Mouse (Mus musculus) T-cell, adult 66 days (primary cell): ENCODE results near the gene Prrg4. TPM values are rescaled to one million over a fixed set of nuclear protein-coding genes. Genes with fewer than 3 reads are reported as not detected.

ENCODE experiments used
- total RNA-seq, 2 experiments: library from RNA; stranded (reverse); gene quantifications; 3 replicates in 1 of 2; 4 replicates in 1 of 2; pipeline ENCODE4 v1.2.4; 2023

Prrg4 gene
- 1 to 10 TPM; 3.8 to 4.3 TPM for total RNA-seq

GRCm38 (mm10) chr2:104849276-104849990 is at the start of gene Prrg4:
Gene Prrg4 (minus strand): TSS chr2:104849876.

GRCm38 (mm10) chr2:104867282-104867855 is 17.7 kb upstream of the Prrg4 start, which contains the start of gene Ccdc73:
Gene Ccdc73 (plus strand): TSS chr2:104867805.

GRCm38 (mm10) chr2:104816371-104816827 is 33.3 kb downstream of the Prrg4 start, which contains the start of gene Qser1:
Gene Qser1 (minus strand): TSS chr2:104816760.

Other genes with a start within 250 kb of the Prrg4 start
- gene Tcp11l1, start 137.7 kb downstream of the Prrg4 start, total RNA-seq = 1 to 10 TPM; 1.2 to 1.7 TPM
- gene Pin1rt1, start 133.5 kb downstream of the Prrg4 start, total RNA-seq = not detected
- gene Depdc7, start 107.0 kb downstream of the Prrg4 start, total RNA-seq = not detected
- gene Qser1, start 33.1 kb downstream of the Prrg4 start, total RNA-seq = 10 to 100 TPM in 1 of 2 experiments, 1 to 10 TPM in 1; 9.5 to 11.0 TPM
- 1 to 10 TPM in 1 of 2 experiments, not detected in 1; 3.3 TPM for gene Ccdc73, start 17.9 kb upstream of the Prrg4 start, total RNA-seq
- 100 to 1,000 TPM; 154 to 181 TPM for gene Eif3m, start 167.2 kb upstream of the Prrg4 start, total RNA-seq
- gene Gm11060, start 242.1 kb upstream of the Prrg4 start, total RNA-seq = not detected